Mouse (Mus musculus) embryonic facial prominence, embryonic 12.5 days (tissue): ENCODE measurements around the gene Pde4c. TPM values are rescaled to one million over a fixed set of nuclear protein-coding genes. Genes with fewer than 3 reads are reported as not detected.

Experiments
- ATAC-seq: fragments of 200-750 bp; cut with Nextera tagmentation; 2 replicates; pipeline ENCODE4 v1.8.0; 2017; ENCODE audit not compliant: insufficient number of reproducible peaks, insufficient read depth, low FRiP score, low TSS enrichment
- H3K27ac ChIP-seq: fragments of 300-500 bp; sonication (generic); 2 replicates; pipeline ENCODE4 v1.5.1; 2016; ENCODE audit warnings: mild to moderate bottlenecking
- H3K27me3 ChIP-seq: fragments of 300-500 bp; sonication (generic); 2 replicates; pipeline ENCODE4 v1.6.1; 2016; ENCODE audit warnings: mild to moderate bottlenecking, moderate library complexity
- H3K36me3 ChIP-seq: fragments of 300-500 bp; sonication (generic); 2 replicates; pipeline ENCODE4 v1.6.1; 2016; ENCODE audit warnings: mild to moderate bottlenecking
- H3K4me1 ChIP-seq: fragments of 300-500 bp; sonication (generic); 2 replicates; pipeline ENCODE4 v1.6.1; 2016
- H3K4me2 ChIP-seq: fragments of 300-500 bp; sonication (generic); replicated peaks from 2 replicates; pipeline ENCODE4 v1.6.1; 2016; ENCODE audit warnings: mild to moderate bottlenecking, moderate library complexity
- H3K4me3 ChIP-seq: fragments of 300-500 bp; sonication (generic); 2 replicates; pipeline ENCODE4 v1.5.1; 2016; ENCODE audit warnings: mild to moderate bottlenecking
- H3K9ac ChIP-seq: fragments of 300-500 bp; sonication (generic); 2 replicates; pipeline ENCODE4 v1.6.1; 2016; ENCODE audit warnings: mild to moderate bottlenecking, moderate library complexity
- H3K9me3 ChIP-seq: fragments of 300-500 bp; sonication (generic); 2 replicates; pipeline ENCODE4 v1.6.1; 2016; ENCODE audit warnings: mild to moderate bottlenecking, moderate library complexity
- WGBS: fragments of 180-500 bp; shearing (Covaris S2); methylation state at CpG from one replicate; pipeline ENCODE4 v1.1.7; 2016; 5-methylcytosine and 5-hydroxymethylcytosine counted together
- polyA plus RNA-seq: library from polyadenylated mRNA; unstranded; fragments of >200 nt; fragmentation: Nextera tagmentation; extraction: Ambion mirVana; gene quantifications from 2 replicates; pipeline ENCODE4 v1.2.1, GENCODE M21; 2016

Pde4c gene
- polyA plus RNA-seq, 1 experiment from 2014 or later = 0.29 TPM

- Histone ChIP-seq H3K9ac (peak overlapping the region; percentile 72), H3K27ac (no peak overlapping the region), H3K4me3 (peak overlapping the region; percentile 57), H3K4me2 (peak overlapping the region; percentile 97), H3K4me1 (peaks cover 33% of the 10 kb centered on the region), H3K36me3 (peaks cover 22% of the 10 kb centered on the region; the same call in 1 of the 2 replicates), H3K27me3 (no peaks in the 10 kb centered on the region), H3K9me3 (no peaks in the 10 kb centered on the region)
- ATAC-seq = no peak
- WGBS = 81% methylated on average over 24 of the region's 24 CpGs
Measured at GRCm38 (mm10) chr8:70755661-70756475, 32.3 kb downstream of the Pde4c start.

- Histone ChIP-seq H3K4me2 (no peak overlapping the region), H3K9me3 (no peaks in the 10 kb centered on the region), H3K36me3 (peaks cover 22% of the 10 kb centered on the region; the same call in 1 of the 2 replicates), H3K4me1 (peaks cover 37% of the 10 kb centered on the region), H3K27ac (no peak overlapping the region), H3K27me3 (no peaks in the 10 kb centered on the region), H3K4me3 (no peak overlapping the region), H3K9ac (no peak overlapping the region)
- WGBS = 90% methylated on average over 6 of the region's 6 CpGs
- no peak for ATAC-seq
Measured at GRCm38 (mm10) chr8:70756476-70757040, 33.0 kb downstream of the Pde4c start.

DNA sequence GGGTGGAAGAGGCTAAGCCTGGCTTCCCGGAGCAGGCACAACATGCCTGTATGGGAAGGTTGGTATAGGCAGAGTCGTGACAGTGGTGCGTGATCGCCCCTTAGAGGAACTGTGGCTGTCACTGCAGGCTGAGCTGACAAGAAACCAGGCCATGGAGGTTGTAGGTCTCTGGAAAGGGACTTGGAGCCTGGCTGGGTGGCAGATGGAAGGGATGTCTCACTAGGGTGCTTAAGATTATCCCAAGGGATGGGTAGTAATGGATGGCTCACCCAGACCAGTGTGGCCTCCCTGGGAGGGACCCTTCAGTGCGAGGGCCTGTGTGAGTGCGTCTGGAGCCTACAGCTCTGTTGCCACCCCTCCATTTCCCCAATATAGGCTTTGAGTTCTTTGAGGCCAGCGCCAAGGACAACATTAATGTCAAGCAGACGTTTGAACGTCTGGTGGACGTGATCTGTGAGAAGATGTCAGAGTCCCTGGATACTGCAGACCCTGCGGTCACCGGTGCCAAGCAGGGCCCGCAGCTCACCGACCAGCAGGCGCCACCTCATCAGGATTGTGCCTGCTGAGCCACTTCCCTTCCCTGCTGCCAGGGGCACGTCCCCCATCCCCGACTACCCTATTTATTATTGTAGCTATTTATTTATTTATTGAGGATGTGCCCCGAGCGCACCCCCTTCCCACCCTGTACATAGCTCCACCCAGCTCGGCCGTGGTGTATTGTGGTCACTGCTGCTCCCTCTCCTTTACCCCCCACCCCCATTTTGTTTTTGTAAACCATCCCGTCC lies 34.2 kb downstream of the Pde4c start:
- Histone ChIP-seq H3K9me3 (no peaks in the 10 kb centered on the region), H3K4me1 (peaks cover 34% of the 10 kb centered on the region), H3K36me3 (peaks cover 22% of the 10 kb centered on the region; the same call in 1 of the 2 replicates), H3K4me2 (no peak overlapping the region), H3K4me3 (no peak overlapping the region), H3K27me3 (no peaks in the 10 kb centered on the region), H3K9ac (no peak overlapping the region), H3K27ac (no peak overlapping the region)
- no peak for ATAC-seq
- 70% methylated on average over 22 of the region's 22 CpGs for WGBS

DNA sequence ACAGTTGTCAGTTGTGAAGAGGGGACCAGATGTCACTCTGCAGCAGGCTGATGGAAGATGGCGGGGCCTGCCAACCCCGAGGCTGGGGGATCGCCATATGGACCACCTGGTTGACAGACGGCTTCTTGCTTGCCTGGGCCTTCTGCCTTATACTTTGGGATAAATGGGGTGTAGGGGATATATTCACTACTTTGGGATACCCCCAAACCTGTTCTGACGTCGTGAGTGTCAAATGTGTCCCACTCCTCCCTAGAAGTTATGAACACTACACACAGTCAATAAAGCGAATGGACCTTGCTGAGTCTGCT lies 34.7 kb downstream of the Pde4c start:
- WGBS = 82% methylated on average over 7 of the region's 7 CpGs
- no peak overlapping the region for H3K4me3 ChIP-seq
- H3K27me3 ChIP-seq = no peaks in the 10 kb centered on the region
- H3K9me3 ChIP-seq = no peaks in the 10 kb centered on the region
- H3K9ac ChIP-seq = no peak overlapping the region
- H3K4me1 ChIP-seq = peaks cover 29% of the 10 kb centered on the region
- H3K4me2 ChIP-seq = no peak overlapping the region
- H3K36me3 ChIP-seq = peaks cover 22% of the 10 kb centered on the region; the same call in 1 of the 2 replicates
- no peak overlapping the region for H3K27ac ChIP-seq
- no peak for ATAC-seq

DNA sequence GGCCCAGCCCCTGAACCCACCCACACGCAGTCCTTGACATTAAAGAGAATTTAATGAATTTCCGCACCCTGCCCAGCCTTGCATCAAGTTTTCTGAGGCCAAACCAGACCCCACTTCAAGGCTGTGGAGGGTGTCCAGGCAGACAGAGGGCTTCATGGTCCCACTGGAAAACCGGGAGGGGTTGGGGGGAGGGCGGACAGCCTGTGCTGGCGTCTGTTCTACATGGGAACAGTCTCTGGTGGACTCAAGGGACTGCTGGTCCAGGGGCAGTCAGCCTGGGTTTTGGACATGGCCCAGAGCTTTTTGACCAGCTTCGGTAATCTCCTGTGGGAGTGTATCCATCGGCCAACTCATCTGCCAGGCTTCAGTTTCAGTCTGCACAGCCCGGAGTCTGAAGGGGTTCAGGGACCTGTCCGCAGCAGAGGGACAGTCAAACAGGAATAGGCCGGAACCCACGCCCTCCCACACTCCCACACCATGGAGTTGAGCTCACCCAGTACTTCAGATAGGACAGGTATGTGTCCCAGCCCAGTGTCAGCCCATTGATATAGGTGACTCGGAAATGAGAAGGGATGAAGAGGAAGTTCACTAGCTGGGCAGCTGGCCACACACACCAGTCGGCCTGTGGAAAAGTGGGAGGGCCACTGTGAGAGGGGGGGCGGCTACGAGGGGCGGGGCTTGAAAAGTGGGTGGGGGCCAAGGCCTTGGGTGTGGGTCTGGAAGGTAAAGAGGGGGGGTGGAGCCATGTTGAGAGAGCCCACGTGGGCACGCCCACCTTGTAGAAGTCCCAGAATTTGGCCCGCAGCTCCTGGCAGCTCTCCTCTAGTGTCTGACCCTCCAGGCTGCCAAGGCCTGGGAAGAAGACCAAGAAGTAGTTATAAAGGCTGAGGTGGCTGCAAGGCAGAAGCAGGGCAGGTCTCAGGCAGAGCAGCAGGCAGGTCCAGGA lies 35.4 kb downstream of the Pde4c start:
- no peak for ATAC-seq
- H3K4me3 ChIP-seq = no peak overlapping the region
- peaks cover 28% of the 10 kb centered on the region for H3K4me1 ChIP-seq
- 69% methylated on average over 19 of the region's 19 CpGs for WGBS
- no peak overlapping the region for H3K9ac ChIP-seq
- H3K9me3 ChIP-seq = no peaks in the 10 kb centered on the region
- H3K4me2 ChIP-seq = 0 out of 2 replicates have a peak overlapping the region, but pooled peaks have one; percentile 91
- H3K27ac ChIP-seq = no peak overlapping the region
- H3K27me3 ChIP-seq = no peaks in the 10 kb centered on the region
- peaks cover 22% of the 10 kb centered on the region; the same call in 1 of the 2 replicates for H3K36me3 ChIP-seq

GRCm38 (mm10) chr8:70760350-70760749 lies 36.8 kb downstream of the Pde4c start:
- no peaks in the 10 kb centered on the region for H3K27me3 ChIP-seq
- peak overlapping the region; percentile 91 for H3K4me2 ChIP-seq
- peak overlapping the region; percentile 71 for H3K9ac ChIP-seq
- H3K4me3 ChIP-seq = peak overlapping the region; percentile 65
- WGBS = 1% methylated on average over 22 of the region's 22 CpGs
- peaks cover 23% of the 10 kb centered on the region for H3K4me1 ChIP-seq
- peak; percentile 1; the same call in 1 of the 2 replicates for ATAC-seq
- H3K27ac ChIP-seq = peak overlapping the region; percentile 71
- peaks cover 22% of the 10 kb centered on the region; the same call in 1 of the 2 replicates for H3K36me3 ChIP-seq
- no peaks in the 10 kb centered on the region for H3K9me3 ChIP-seq

DNA sequence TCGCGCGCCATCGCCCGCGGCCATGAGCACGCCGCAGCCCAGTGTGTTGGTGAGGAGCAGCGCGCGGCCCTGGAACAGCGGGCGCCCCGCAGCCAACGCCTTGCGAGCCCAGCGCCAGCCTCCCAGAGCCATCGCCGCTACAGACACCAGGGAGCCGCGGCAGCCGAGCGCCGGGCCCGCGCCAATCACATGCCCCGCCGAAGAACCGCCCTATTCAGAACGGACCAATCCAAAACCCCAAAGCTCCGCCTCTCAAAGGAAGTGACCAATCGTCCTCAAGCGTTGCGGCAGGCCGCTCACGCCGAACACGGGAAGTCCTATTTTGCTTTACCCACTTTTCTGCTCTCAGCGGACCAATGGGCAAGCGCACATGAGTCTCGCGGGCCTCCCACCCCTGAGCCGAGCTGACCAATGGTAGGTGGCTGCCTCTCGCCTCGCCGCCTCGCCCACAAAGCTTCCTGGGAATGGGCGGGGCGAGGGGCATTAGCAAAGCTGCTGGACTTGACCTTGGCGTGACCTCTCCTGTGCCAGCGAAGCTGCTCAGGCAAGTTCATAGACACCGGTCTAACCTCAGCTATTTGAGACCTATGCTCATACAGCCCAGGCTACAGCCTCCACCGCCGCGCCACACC lies 37.4 kb downstream of the Pde4c start, which contains the start of gene Mpv17l2:
Mpv17l2 (minus strand) TSS at position 172 of the 632 bp plus-strand sequence.
- peak within 1 kb of the TSS; percentile 91 for H3K4me2 ChIP-seq
- 1% methylated on average over 55 of the region's 55 CpGs for WGBS
- peak within 1 kb of the TSS; percentile 71 for H3K27ac ChIP-seq
- peak within 1 kb of the TSS; percentile 65 for H3K4me3 ChIP-seq
- no peaks in the 10 kb centered on the region for H3K27me3 ChIP-seq
- ATAC-seq = peak; percentile 93
- peaks cover 22% of the 10 kb centered on the region; the same call in 1 of the 2 replicates for H3K36me3 ChIP-seq
- peak within 1 kb of the TSS; percentile 71 for H3K9ac ChIP-seq
- no peaks in the 10 kb centered on the region for H3K9me3 ChIP-seq
- peaks cover 20% of the 10 kb centered on the region for H3K4me1 ChIP-seq

DNA sequence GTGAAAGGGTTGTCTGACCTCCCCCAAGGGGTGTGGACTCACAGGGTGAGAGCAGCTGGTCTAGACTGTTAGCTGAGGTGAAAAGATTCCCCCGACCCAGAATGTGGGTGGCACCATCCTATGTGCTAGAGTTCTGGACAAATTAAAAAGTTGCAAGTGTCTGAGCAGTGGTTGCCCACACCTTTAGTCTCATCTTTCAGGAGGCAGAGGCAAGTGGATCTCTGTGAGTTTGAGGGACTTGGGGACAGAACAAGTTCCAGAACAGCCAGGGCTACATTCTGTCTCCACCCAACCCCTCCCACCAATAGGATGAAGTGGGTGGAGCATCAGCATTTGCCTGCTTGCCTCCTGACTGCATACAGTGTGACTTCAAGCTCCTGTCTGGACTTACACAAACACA lies 38.6 kb downstream of the Pde4c start:
- H3K27me3 ChIP-seq = no peaks in the 10 kb centered on the region
- H3K9me3 ChIP-seq = no peaks in the 10 kb centered on the region
- H3K36me3 ChIP-seq = peaks cover 11% of the 10 kb centered on the region; the same call in 1 of the 2 replicates
- 86% methylated on average over 1 of the region's 1 CpGs for WGBS
- no peak overlapping the region for H3K27ac ChIP-seq
- no peak for ATAC-seq
- no peak overlapping the region for H3K4me3 ChIP-seq
- H3K4me1 ChIP-seq = peaks cover 30% of the 10 kb centered on the region
- no peak overlapping the region for H3K9ac ChIP-seq
- no peak overlapping the region for H3K4me2 ChIP-seq

- Histone ChIP-seq H3K27ac (no peak overlapping the region), H3K9ac (no peak overlapping the region), H3K4me3 (no peak overlapping the region), H3K36me3 (peaks cover 12% of the 10 kb centered on the region), H3K9me3 (no peaks in the 10 kb centered on the region), H3K4me1 (peaks cover 30% of the 10 kb centered on the region), H3K4me2 (no peak overlapping the region), H3K27me3 (no peaks in the 10 kb centered on the region)
- ATAC-seq = no peak
- WGBS = 4% methylated on average over 3 of the region's 3 CpGs
Measured at GRCm38 (mm10) chr8:70763354-70763753, 39.8 kb downstream of the Pde4c start.

GRCm38 (mm10) chr8:70764026-70764425 lies 40.5 kb downstream of the Pde4c start:
- Histone ChIP-seq H3K27me3 (no peaks in the 10 kb centered on the region), H3K9ac (no peak overlapping the region), H3K4me1 (peaks cover 28% of the 10 kb centered on the region), H3K27ac (no peak overlapping the region), H3K4me2 (no peak overlapping the region), H3K36me3 (peaks cover 16% of the 10 kb centered on the region), H3K9me3 (no peaks in the 10 kb centered on the region), H3K4me3 (no peak overlapping the region)
- 88% methylated on average over 8 of the region's 8 CpGs for WGBS
- no peak for ATAC-seq
